Mouse (Mus musculus): ENCODE measurements around the gene 9930021J03Rik.

9930021J03Rik gene

DNA sequence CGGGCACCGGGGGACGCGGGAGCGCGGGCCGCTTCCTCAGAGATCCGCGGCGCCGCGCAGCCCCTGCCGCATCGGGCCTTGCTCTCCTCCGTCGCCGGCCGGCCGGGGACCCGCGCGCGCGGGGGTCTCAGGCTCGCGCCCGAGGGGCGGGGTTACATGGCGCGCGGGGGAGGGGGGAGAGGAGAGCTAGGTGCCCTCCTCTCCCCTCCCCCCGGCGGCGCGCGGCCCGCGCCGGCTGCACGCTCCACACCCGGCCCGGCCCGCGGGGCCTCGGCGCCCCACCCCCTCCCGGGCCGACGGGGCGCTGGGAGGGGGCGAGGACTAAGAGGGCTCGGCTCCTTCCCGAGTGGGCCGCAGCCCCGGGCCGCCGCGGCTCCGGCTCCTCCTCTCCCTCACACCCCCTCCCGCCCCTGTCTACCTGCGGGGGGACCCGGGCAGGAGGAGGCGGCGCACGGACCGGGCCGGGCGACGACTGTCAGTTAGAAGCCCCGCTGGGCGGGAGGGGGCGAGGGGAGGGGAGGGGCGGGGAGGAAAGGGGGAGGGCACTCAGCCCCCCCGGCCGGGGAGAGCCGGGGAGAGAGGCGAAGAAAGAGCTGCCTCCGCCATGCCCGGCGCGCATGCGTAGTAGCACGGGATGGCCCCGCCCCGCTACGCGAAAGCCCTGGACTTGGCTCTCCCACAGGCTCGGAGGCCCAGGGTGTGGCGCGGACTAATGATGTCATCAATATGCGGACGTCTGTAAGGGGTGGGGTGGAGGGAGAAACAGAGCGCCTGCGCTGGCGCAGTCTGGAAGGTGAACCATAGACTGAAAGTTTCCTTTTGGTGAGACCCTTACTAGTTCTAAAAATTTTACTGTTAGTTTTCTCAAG, at the start of gene 9930021J03Rik:
Gene 9930021J03Rik (minus strand): TSS at position 73 of the 869 bp plus-strand sequence.
- DNase-seq (ENCODE audit: low spot score): peak; percentile 98

DNA sequence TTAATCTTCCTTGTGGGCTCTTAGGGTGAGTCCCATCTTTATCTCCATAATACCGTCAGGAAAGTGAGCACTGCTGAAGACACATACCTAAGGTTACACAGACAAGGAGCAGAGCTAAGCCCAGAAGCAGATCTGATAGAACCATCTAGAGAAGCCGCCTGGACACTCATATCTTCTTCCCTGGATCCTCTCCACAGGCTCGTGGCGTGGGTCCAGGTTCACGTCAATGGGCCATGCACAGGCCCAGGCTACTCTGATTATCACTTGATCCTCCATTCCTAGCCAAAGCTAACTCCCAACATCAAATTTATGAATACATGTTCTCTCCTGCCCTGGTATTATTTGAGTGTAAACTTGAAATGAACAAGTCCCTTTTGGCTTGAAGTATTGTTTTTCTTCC, 47.9 kb upstream of the 9930021J03Rik start:
- no peak for DNase-seq (ENCODE audit: low spot score)

DNA sequence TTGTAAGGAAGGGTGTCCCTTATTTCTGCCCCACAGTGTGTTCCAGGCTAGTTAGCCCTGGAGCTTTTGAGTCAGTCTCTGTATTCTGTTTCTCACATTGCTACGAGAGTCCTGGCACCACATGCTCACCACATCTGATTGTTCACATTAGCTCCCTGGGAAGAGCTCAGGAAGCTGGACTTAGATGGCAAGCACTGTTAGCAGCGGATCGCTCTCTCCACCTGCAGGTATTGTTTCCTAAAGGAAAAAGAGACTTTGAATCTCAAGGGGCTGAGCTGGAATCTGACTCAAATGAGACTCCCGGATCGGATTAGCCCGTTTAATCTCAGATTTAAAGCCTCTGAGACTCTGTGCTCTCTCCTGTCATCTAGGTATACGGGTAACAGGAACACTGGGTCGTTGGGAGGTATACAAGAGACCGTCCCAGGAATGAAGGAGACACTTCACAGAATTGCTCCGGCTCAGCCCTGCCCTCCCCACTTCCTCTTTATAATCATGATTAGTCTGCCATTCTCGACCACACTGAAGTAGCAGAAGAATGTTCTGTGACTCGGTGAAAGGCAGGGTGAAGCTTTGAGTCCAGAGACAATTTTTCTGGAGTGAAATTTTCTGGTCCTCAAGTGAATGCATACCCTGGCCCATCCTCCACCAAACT, 45.4 kb upstream of the 9930021J03Rik start:
- DNase-seq (ENCODE audit: low spot score): no peak

DNA sequence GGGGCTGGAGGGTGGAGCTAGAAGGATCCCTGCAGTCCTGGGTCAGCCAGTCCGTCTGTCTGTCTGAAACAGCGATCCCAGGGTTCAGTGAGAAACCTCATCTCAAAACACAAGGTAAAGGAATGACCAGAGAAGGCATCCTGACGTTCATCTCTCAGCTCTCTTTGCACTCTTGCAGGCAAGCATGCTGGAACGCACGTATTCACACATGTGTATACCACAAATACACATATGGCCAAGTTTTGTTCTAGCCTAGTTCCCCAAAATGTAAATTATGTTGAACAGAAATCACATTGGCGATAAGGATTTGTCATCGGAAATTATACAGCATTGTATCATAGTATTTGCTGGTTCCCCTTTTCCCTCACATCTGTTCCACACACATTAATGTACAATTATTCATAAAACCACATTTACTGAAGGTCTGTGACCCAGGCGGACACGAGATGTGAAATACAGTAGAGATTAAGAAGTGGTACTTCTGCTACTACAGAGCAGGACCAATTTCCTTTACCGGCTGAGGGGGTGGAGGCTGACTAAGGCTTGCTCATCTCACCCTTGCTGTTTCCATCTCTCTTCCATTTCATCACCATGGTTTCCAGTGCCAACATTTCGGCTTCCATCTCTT, 44.2 kb upstream of the 9930021J03Rik start:
- no peak for DNase-seq (ENCODE audit: low spot score)

DNA sequence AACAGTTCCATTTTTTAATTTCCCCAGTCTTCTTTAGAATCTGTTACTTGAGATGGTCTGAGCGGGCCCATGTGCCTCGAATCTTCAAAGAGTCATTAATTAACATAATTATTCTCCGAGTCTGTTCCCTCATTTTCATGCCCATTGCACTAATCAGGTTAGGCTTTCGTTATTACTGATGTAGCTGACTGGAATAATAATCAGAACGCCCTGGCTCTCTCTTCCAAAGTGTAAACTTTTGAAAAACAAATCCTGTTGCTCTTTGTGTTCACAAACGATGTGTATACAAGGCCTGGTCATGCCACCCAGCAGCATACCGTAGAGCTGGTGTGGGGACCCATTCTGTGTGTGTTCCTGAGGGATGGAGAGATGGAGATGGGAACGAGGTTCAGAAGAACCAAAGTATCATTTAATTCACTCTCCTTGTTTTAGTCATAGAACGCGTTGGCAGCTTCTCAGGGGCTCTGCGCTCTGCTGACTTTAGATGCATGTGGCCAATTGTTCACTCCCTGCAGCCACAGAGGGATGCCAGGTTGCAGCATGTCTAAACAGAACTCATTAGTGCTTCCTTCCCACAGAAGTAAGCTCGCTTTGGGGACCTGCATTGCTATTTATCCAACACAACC, 38.4 kb upstream of the 9930021J03Rik start:
- DNase-seq (ENCODE audit: low spot score): peak; percentile 23

DNA sequence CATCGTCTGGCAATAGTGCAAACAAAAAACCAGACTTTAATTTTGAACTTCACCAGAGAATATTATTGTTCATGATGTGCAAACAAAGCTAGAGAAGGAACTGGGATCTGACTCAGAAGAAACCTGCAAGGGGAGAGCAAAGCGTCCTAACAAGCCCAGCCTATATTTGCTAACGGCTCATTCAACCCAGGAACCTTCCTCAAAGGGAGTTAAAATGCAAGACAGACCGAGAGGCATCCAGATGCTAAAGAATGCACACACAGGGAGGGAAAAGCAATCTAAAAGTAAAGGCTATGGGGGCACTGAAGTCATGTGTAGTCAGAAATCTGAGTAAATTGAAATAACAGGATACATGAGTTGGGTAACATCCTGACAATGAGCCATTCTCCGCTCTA, 37.8 kb upstream of the 9930021J03Rik start:
- DNase-seq (ENCODE audit: low spot score): no peak

DNA sequence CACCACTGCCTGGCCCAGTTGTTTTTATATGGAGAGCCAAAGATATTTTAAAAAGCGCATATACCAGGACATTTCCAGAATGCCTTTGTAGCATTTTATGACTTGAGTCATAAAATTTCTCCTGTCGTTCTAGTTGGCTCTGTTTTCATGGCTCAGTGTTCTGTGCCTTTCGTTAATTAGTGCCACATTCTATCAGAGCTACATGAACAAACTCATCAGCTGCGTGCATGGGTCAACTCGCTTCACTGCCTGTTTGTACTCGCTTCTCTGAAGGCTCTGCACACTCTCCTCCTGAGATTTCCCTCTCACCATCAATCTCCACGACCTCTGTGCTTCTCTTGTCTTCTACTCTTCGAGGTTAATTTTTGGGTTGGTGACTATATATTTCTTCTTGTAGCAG, 37.2 kb upstream of the 9930021J03Rik start:
- DNase-seq (ENCODE audit: low spot score): no peak

DNA sequence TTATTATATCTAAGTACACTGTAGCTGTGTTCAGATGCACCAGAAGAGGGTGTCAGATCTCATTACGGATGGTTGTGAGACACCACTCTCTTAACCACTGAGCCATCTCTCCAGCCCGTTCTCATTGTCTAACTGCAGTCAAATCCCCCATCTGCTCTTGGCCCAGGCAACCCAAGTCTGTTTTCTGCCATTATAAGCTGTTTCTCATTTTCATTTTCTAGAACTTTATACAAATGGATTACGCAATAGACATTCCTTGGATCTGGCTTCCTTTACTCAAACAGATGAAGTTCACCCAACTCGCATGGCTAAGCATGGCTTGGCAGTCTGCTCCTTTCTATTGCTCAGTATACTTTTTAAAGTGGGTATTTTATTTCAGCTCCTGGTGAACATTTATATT, 34.9 kb upstream of the 9930021J03Rik start:
- peak; percentile 21 for DNase-seq (ENCODE audit: low spot score)

DNA sequence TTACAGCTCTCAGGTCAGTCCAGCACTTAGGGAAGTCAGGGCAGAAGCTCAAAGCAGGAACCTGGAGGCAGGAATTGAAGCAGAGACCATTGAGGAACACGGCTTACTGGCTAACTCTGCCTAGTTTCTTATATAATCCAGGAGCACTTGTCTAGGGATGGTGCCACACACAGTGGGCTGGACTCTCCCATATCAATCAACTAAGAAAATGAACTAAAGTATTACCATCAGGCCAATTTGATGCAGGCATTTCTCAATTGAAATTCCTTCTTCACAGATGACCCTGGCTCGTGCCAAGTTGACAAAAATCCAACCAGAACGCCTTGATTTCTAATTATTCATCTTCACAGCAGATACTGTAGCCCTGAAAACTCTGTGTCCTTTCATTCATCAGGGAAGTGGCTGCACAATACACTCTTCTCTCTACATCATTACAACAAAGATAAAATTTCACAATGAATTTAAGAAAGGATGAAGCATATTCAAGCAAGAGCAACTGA, 32.9 kb upstream of the 9930021J03Rik start:
- no peak for DNase-seq (ENCODE audit: low spot score)

DNA sequence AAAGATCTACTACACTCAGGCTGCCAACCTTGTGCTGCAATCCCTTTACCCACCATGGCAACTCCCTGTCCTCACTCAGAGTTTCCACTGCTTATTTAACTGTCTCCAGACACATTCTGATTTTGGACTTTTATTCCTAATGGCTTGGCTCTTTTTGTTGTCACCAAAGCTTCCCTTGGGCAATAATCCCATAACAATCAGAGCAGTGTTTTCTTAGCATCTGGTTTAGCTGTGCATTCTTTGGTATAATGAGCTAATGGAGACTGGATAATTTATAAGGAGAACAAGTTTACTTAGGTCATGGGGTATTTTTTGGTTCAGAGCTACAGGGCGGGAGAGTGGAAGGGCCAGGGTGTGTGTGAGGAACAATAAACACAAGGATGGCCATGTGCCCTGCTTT, 32.4 kb upstream of the 9930021J03Rik start:
- DNase-seq (ENCODE audit: low spot score): no peak

DNA sequence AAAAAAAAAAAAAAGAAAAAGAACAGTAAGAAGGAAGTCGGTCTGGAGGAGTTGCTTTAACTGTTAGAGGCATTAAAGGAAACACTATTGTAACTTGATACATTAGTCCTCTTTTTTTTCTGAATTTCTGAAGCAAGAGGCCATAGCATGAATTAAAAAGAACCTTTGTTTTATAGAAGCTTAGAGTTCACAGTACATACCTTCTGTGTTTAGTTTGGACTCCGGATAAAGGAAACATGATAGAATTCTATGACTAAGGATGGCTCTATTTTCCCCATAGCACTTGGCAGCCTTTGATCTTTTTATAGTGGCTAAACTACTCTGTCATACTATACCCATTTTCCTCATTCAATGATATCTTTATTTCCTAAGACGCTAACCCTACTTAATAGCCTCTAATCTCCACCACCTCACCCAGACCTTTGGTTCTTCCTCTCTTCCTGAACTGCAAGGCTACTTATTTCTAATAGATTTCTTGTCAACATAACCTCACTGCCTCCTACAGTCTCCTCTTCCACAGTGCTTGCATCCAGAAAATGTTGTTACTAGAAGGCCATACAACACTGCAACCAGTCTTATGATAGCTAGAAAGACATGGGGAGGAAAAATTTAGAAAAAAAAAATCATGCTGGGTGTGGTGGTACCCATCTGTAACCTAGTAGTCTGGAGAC, 29.7 kb upstream of the 9930021J03Rik start:
- no peak for DNase-seq (ENCODE audit: low spot score)

DNA sequence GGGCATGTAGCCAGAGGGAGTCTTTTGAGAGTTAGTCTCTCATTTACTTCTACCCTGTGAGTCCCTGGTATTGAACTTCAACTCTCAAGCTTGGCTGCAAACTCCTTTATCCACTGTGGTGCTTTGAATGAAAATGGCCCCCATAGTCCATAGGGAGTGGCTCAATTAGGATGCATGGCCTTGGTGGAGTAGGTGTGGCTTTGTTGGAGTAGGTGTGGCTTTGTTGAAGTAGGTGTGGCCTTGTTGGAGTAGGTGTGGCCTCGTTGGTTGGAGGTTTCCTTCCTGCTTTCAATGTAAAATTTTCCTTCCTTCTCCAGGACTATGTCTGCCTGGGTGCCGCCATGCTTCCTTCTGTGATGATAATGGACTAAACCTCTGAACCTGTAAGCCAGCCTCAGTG, 25.1 kb upstream of the 9930021J03Rik start:
- DNase-seq (ENCODE audit: low spot score): no peak

DNA sequence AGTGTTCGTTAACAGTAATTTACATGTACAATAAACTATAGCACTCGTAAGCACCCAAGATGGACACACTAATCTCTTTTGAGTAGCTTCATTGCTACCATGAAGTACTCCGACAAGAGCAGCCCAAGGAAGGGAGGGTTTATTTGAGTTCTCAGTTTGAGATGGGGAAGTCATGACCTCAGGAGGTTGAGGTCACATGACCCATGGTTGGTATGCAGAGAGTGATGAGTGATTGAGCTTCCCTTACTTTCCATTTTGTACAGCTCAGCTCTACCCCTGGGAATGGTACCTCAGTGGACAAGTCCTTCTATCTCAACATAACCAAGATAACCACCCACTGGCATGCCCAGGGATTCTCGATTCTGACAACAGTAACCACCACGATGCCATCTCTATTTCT, 22.8 kb upstream of the 9930021J03Rik start:
- DNase-seq (ENCODE audit: low spot score): no peak

DNA sequence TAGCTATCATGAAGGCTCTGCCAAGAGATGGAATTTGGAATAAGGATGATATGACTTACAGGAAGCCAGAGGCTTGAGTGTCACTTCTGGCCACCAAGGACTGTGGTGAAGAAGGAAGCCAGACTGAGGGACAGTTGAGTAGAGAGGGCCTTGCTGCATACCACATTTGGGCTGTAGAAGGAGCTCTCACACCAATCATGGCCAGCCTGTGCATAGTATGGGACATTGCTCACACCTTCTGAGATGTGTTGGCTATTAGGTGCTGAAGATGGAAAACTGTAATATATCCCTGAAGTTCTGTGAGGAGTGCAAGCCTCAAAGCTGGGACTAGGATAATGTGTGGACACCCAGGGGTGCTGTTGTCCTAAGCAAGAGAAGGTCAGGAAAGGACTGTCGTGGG, 20.9 kb upstream of the 9930021J03Rik start:
- peak; percentile 52 for DNase-seq (ENCODE audit: low spot score)

DNA sequence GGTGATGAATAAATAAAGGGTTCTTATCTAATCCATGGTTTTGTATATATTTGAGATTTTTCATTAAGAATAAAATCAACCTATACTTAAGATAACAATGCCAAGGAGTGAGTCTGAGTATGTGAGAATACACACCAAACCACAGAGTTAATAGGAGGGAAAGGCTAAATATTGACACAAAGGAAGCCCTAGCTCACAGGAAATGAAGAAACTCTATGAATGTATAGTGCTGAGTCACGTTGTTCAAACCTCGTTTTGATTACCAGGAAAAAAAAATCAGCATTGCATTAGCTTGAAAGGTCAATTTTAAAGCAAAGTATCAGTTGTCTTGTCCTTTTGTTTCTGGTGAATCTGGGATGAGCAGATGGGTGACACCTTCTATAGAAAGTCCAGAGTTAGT, 19.2 kb upstream of the 9930021J03Rik start:
- DNase-seq (ENCODE audit: low spot score): no peak

DNA sequence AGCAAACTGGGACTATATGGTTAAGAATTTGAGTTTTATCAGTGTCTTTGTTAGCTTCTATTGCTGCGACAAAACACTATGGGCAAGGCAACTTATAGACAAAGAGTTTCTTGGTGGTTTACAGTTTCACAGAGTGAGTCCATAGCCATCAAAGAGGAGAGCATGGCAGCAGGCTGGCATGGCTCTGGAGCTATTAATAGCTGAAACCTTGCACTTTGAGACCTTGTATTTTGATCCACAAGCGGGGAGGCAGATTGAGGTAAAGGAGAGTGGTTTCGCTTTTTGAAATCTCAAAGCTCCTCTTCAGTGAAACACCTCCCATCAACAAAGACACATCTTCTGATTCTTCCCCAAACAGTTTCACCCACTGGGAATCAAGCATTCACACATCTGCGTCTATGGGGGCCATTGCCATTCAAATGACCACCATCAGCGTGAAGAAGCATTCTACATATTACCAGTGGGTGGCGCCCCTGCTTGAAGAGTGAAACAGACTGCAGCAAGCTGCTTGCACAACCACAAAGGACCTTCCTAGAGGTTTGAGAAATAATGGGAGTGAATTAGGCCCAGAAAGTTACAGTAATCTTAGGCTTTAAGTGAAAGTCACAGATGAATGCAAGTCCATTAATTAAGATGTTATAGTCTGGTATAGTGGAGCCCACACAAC, 18.4 kb upstream of the 9930021J03Rik start:
- DNase-seq (ENCODE audit: low spot score): peak; percentile 37

DNA sequence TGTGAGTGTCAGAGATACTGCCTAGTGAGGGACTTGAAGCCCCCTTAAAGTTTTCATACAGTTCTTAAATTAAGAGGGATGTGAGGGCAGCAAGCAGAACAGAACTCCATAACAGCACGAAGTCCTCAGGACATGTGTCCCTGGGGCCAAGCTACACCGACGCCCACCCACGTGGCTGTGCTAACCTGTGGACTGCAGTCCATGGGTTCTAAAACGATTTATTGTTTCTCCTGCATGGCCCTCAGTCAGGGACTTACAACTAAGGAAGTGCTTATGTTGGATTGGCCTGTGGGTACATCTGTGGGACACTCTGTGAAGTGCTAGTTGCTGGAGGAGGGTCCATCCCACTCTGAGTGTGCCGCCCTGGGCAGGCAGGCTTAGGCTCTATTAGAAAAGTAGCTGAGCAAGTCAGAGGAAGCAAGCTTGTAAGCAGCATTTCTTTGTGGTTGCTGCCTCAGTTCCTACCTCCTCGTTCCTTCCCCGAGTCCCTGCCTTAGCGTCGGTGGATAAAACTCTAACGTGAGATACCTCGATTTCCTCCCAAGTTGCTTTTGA, 17.7 kb upstream of the 9930021J03Rik start:
- no peak for DNase-seq (ENCODE audit: low spot score)

DNA sequence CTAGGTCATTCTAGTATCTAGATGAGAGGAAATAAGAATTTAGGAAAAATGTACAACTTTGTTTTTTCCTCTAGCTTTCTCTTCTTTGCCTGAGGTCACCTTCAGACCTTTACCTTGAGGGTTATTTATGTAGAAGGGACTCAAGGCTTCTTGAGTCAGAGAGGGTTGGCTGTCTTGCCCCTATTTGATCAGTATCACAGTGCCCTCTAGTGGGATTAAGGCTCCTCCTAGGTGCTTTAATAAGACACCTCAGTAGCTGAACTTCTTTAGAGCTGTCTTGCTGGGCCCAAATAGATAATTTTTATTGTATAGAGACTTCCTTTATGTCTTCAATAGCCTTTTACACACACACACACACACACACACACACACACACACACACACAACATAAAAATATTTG, 15.2 kb upstream of the 9930021J03Rik start:
- DNase-seq (ENCODE audit: low spot score): peak; percentile 62

DNA sequence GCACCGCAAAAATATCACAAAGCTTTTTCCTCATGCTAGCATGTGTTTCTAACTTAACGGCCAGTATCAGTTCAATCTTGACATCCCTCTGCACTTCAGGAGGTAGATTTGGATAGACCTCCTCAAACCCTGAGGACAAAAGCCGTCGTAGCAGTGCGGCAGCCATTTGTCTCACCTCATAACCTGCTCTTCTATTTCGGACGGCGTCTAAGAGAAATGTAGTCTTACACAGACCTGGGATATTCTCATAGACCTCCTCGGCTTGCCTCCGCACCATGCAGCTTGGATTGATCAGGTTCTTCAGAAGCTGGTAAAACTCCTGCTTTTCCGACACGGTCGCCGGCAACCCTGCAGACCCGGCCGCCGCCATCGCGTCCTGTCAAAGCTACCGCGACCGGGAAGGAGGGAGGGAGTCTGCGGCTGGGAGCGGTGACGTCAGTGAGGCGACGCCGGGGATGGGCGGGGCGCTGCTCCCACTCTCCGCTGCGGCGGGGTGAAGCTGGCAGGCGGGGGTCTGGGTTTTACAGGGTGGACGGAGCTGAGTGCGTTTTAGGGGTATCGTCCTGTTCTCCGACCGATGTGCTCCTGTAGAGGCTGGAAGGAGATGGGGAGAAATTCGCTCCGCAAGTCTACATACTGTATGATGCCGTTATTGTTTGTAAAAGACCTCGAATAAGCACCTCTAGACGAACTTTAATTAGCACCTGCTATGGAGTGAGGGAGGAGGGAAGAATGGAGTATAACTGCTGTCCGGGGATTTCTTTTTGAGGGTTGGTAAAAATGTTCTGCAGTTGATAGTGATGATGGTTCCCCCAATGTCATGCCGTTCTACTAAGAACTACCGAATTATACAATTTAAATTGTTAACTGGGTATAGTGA, 7.0 kb upstream of the 9930021J03Rik start, which contains the start of gene Ranbp6:
Gene Ranbp6 (minus strand): TSS at position 394 of the 880 bp plus-strand sequence.
- peak; percentile 90 for DNase-seq (ENCODE audit: low spot score)

DNA sequence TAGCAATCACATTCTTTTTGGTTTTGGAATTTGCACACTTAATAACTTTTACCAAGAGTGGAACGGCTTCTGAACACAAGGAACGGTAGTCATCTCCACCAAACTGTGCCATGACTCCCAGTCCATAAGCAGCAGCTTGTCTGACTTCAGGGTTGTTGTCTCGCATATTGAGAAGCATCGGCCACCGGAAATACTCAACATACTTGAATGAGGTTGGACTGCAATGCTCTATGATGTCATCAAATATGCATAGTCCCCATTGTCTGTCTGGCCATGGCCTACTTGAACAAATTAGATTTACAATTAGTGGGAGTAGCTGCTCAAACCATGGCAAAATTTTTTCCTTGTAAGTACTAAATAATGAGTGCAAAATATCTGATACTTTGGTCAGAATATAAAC, 4.2 kb upstream of the 9930021J03Rik start:
- DNase-seq (ENCODE audit: low spot score): no peak
